Mouse (Mus musculus): Measurements from ENCODE around the gene Arid1b. TPM values are rescaled to one million over a fixed set of nuclear protein-coding genes. Genes with fewer than 3 reads are reported as not detected.

Arid1b gene
- polyA plus RNA-seq, 1 experiment from 2014 or later = 5.8 TPM

DNA sequence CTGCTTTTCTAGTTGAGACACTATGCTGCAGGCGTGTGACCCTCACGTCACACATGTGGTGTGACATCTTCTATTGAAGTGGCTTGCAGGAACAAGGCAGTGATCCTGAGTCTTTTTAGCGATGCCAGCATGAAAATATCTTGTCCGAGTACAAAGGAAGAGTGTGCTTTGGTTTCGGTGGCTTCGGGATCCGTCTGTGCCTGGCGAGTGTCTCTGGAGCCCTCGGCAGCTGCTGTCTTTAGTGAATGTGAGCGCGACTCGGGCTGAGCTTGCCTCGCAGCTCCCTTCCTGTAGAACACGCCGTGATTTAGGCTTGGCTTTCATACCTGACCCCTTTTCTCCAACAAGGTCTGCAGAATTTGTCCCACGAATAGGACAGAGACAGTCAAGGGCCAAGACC is 275.6 kb downstream of the Arid1b start:
- Histone ChIP-seq H3K4me2 (ENCODE audit: low read depth, low read length) (no peak overlapping the region), H3K36me3 (ENCODE audit: control insufficient read depth, insufficient read depth, low read length) (no peaks in the 10 kb centered on the region; the same call in 1 of the 2 replicates), H3K9ac (ENCODE audit: low read depth, low read length) (no peak overlapping the region), H3K4me3 (ENCODE audit: low read length) (no peak overlapping the region), H3K27me3 (replicated peaks; ENCODE audit: control insufficient read depth, insufficient read depth, low read length) (no peaks in the 10 kb centered on the region), H3K9me3 (ENCODE audit: control insufficient read depth, low read length) (no peaks in the 10 kb centered on the region), H3K4me1 (ENCODE audit: control insufficient read depth, insufficient read depth, low read length) (0 out of 2 replicates have a peak, but pooled peaks cover 3% of the 10 kb centered on the region), H3K27ac (ENCODE audit: low read length) (no peak overlapping the region)
- 85% methylated on average over 16 of the region's 16 CpGs for WGBS
- no peak for ATAC-seq

DNA sequence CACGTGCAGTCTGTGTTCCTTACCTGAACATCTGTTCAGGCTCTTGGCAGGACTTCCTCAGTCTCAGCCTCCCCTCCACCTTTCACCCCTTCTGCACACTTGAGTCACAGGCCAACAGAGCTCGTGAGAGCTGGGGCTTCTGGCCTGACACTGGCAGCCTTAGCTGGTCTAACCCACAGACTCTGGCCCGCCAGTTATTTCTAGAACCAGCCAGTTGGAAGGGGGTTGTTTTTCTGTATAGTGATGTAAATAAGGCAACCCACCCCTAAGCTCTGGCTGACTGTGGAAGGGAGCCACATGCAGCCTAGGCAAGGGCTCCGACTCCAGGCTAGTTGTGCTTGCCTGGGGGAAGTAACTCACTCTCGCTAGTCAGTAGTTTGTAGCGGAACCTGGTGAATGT is 276.7 kb downstream of the Arid1b start:
- 83% methylated on average over 6 of the region's 6 CpGs for WGBS
- no peak overlapping the region for H3K27ac ChIP-seq (ENCODE audit: low read length)
- no peak overlapping the region for H3K4me2 ChIP-seq (ENCODE audit: low read depth, low read length)
- peaks cover 10% of the 10 kb centered on the region; the same call in 1 of the 2 replicates for H3K4me1 ChIP-seq (ENCODE audit: control insufficient read depth, insufficient read depth, low read length)
- H3K9me3 ChIP-seq (ENCODE audit: control insufficient read depth, low read length) = no peaks in the 10 kb centered on the region
- H3K36me3 ChIP-seq (ENCODE audit: control insufficient read depth, insufficient read depth, low read length) = no peaks in the 10 kb centered on the region; the same call in 1 of the 2 replicates
- no peak overlapping the region for H3K4me3 ChIP-seq (ENCODE audit: low read length)
- ATAC-seq = no peak
- no peaks in the 10 kb centered on the region for H3K27me3 ChIP-seq (replicated peaks; ENCODE audit: control insufficient read depth, insufficient read depth, low read length)
- H3K9ac ChIP-seq (ENCODE audit: low read depth, low read length) = no peak overlapping the region

DNA sequence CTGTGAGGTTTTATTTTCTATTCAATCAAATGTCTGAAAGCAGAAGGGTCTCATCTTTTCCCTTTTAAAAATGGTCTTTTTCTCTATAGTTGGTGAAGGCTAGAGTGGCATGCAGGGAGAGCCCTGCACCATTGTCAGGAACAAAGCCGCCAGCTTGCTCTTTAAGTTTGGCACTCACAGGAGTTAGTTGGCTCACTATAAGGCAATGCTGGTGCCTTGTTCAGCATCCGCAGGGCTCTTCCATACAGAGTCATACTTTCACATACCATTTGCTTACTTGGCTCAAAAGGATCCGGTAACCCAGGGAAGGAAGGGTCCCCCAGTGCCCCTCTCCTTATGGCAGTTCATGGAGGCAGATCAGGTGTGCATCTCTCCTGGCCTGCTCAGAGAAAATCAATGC is 279.0 kb downstream of the Arid1b start:
- Histone ChIP-seq H3K9me3 (ENCODE audit: control insufficient read depth, low read length) (no peaks in the 10 kb centered on the region), H3K27ac (ENCODE audit: low read length) (no peak overlapping the region), H3K9ac (ENCODE audit: low read depth, low read length) (no peak overlapping the region), H3K4me2 (ENCODE audit: low read depth, low read length) (no peak overlapping the region), H3K4me1 (ENCODE audit: control insufficient read depth, insufficient read depth, low read length) (peaks cover 17% of the 10 kb centered on the region; the same call in 1 of the 2 replicates), H3K27me3 (replicated peaks; ENCODE audit: control insufficient read depth, insufficient read depth, low read length) (no peaks in the 10 kb centered on the region), H3K4me3 (ENCODE audit: low read length) (no peak overlapping the region), H3K36me3 (ENCODE audit: control insufficient read depth, insufficient read depth, low read length) (no peaks in the 10 kb centered on the region)
- 87% methylated on average over 3 of the region's 3 CpGs for WGBS
- no peak for ATAC-seq

DNA sequence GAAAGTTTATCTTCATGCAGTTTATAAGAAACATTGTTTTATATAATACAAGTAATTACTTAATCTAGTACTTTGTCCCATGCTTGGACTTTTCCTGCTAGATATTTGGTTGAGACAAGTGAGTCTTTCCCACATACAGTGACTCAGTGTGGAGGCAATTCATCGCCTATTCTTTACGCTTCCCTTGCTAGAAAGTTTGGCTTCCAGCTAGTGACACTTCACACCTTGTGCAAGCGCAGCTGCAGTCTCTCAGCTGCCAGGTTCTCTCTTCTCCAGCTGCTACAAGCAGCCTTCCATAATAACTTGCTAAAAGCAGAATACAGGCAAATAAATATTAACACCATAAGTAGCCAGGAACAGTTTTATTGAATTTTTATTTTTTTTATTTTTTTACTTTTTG is 279.6 kb downstream of the Arid1b start:
- Histone ChIP-seq H3K27ac (ENCODE audit: low read length) (no peak overlapping the region), H3K9me3 (ENCODE audit: control insufficient read depth, low read length) (no peaks in the 10 kb centered on the region), H3K9ac (ENCODE audit: low read depth, low read length) (no peak overlapping the region), H3K4me1 (ENCODE audit: control insufficient read depth, insufficient read depth, low read length) (peaks cover 20% of the 10 kb centered on the region; the same call in 1 of the 2 replicates), H3K4me3 (ENCODE audit: low read length) (no peak overlapping the region), H3K27me3 (replicated peaks; ENCODE audit: control insufficient read depth, insufficient read depth, low read length) (no peaks in the 10 kb centered on the region), H3K36me3 (ENCODE audit: control insufficient read depth, insufficient read depth, low read length) (no peaks in the 10 kb centered on the region), H3K4me2 (ENCODE audit: low read depth, low read length) (no peak overlapping the region)
- no peak for ATAC-seq
- 73% methylated on average over 3 of the region's 3 CpGs for WGBS

DNA sequence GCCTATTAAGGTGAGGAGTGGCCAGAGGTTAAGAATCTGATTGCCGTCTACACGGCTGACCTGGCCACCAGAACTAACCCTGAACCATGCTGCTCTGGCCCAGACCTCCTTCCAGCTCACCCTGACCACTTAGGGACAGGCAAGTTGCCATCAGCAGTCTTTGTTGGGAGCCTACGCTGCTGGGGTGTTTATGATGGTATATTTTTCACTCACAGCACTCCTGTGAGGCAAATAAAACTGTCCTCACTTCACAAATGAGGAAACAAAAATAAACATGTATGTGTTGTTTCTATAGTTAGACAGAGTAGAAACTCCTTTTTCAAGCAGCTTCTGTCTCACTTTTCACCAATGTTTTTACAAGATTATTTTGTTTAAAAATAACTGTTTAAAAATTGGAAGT is 280.3 kb downstream of the Arid1b start:
- H3K4me3 ChIP-seq (ENCODE audit: low read length) = no peak overlapping the region
- ATAC-seq = no peak
- no peak overlapping the region for H3K4me2 ChIP-seq (ENCODE audit: low read depth, low read length)
- no peak overlapping the region for H3K9ac ChIP-seq (ENCODE audit: low read depth, low read length)
- WGBS = 78% methylated on average over 3 of the region's 3 CpGs
- H3K27me3 ChIP-seq (replicated peaks; ENCODE audit: control insufficient read depth, insufficient read depth, low read length) = no peaks in the 10 kb centered on the region
- H3K27ac ChIP-seq (ENCODE audit: low read length) = no peak overlapping the region
- no peaks in the 10 kb centered on the region for H3K9me3 ChIP-seq (ENCODE audit: control insufficient read depth, low read length)
- H3K36me3 ChIP-seq (ENCODE audit: control insufficient read depth, insufficient read depth, low read length) = no peaks in the 10 kb centered on the region
- H3K4me1 ChIP-seq (ENCODE audit: control insufficient read depth, insufficient read depth, low read length) = peaks cover 20% of the 10 kb centered on the region; the same call in 1 of the 2 replicates

DNA sequence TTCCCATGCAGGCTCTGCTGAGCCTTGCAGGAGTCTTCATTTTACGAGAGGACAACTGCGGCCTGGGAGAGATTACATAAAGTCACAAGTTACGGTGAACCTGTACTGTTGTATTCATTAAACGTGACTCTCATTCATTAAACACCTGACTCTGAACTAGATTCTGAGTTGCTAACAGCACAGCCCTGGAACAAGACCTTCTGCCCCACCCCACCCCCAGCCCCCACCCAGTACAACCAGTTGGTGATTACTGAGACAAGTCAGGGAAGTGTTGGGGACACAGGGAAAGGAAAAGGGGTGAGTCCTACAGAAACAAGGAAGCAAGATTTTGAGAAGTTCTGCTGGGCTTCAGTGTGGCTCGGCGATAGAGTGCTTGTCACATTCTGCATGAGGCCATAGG is 281.6 kb downstream of the Arid1b start:
- H3K9me3 ChIP-seq (ENCODE audit: control insufficient read depth, low read length) = no peaks in the 10 kb centered on the region
- H3K4me3 ChIP-seq (ENCODE audit: low read length) = no peak overlapping the region
- no peak overlapping the region for H3K9ac ChIP-seq (ENCODE audit: low read depth, low read length)
- ATAC-seq = peak; percentile 75
- H3K4me1 ChIP-seq (ENCODE audit: control insufficient read depth, insufficient read depth, low read length) = peaks cover 20% of the 10 kb centered on the region; the same call in 1 of the 2 replicates
- 76% methylated on average over 6 of the region's 6 CpGs for WGBS
- peak overlapping the region; percentile 26 for H3K27ac ChIP-seq (ENCODE audit: low read length)
- H3K4me2 ChIP-seq (ENCODE audit: low read depth, low read length) = no peak overlapping the region
- no peaks in the 10 kb centered on the region for H3K36me3 ChIP-seq (ENCODE audit: control insufficient read depth, insufficient read depth, low read length)
- H3K27me3 ChIP-seq (replicated peaks; ENCODE audit: control insufficient read depth, insufficient read depth, low read length) = no peaks in the 10 kb centered on the region

DNA sequence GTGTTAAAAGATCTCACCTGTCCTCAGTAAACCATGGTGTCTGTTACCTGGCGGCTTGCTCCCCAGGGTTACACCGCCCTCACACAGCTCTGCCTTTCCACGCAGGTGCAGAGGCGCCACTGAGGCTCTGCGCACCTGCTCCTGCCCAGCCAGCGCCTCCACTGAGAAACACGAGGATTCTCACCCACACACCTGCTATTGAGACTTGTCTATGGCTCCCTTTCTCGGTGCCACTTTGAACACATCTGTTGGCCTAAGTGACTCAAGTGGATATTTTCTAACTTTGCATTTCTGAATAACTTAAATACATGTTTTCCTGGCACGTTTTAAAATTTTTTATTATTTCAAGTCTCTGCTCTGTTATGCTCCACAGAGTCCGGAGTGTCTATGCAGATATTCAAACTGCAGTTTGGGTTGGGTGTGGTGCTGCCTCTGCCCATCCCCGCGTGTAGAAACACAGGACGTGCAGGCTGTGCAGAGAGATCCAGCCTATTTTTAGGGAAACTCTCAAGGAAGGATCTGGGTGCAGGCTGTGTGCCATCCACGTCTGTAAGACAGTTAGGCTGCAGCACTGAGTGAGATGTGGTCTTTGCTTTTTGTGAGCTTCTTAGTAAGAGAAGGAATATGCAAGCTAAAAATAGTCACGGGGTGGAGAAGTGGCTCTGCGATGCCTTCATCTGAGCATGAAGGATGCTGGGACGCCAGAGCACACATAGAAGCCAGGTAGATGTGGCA is 283.2 kb downstream of the Arid1b start:
- no peaks in the 10 kb centered on the region for H3K9me3 ChIP-seq (ENCODE audit: control insufficient read depth, low read length)
- H3K27me3 ChIP-seq (replicated peaks; ENCODE audit: control insufficient read depth, insufficient read depth, low read length) = no peaks in the 10 kb centered on the region
- 86% methylated on average over 17 of the region's 17 CpGs for WGBS
- no peak overlapping the region for H3K4me2 ChIP-seq (ENCODE audit: low read depth, low read length)
- H3K27ac ChIP-seq (ENCODE audit: low read length) = no peak overlapping the region
- H3K9ac ChIP-seq (ENCODE audit: low read depth, low read length) = no peak overlapping the region
- peaks cover 20% of the 10 kb centered on the region; the same call in 1 of the 2 replicates for H3K4me1 ChIP-seq (ENCODE audit: control insufficient read depth, insufficient read depth, low read length)
- no peak overlapping the region for H3K4me3 ChIP-seq (ENCODE audit: low read length)
- no peaks in the 10 kb centered on the region for H3K36me3 ChIP-seq (ENCODE audit: control insufficient read depth, insufficient read depth, low read length)
- ATAC-seq = no peak

DNA sequence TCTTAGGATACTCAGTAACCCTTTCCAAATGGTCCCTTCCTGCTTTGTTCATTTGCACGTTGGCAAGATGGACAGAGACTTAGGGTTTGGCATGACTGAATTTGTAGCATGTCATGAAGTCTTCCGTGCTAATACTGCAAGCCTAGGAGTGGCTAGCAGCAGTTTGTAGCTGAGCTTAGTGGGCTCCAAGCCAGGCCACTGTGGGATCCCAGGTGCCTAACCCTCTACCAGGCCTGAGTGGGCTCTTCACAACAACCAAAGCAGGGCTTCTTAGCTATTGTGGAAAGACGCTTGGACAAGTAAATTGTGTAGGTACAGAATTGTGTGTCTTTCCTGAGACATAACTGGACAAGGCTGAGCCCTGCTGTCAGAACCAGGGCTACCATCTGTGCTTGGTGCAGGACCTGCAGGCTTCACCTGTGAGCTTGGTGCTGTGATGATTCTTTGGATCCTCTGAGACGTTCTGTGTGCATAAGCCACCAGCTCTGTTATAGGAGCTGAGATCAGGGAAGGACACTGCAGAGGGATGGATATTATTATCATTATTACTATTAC is 286.4 kb downstream of the Arid1b start:
- Histone ChIP-seq H3K9me3 (ENCODE audit: control insufficient read depth, low read length) (no peaks in the 10 kb centered on the region), H3K4me3 (ENCODE audit: low read length) (no peak overlapping the region), H3K4me1 (ENCODE audit: control insufficient read depth, insufficient read depth, low read length) (peaks cover 11% of the 10 kb centered on the region; the same call in 1 of the 2 replicates), H3K9ac (ENCODE audit: low read depth, low read length) (no peak overlapping the region), H3K27ac (ENCODE audit: low read length) (no peak overlapping the region), H3K36me3 (ENCODE audit: control insufficient read depth, insufficient read depth, low read length) (no peaks in the 10 kb centered on the region), H3K4me2 (ENCODE audit: low read depth, low read length) (no peak overlapping the region), H3K27me3 (replicated peaks; ENCODE audit: control insufficient read depth, insufficient read depth, low read length) (no peaks in the 10 kb centered on the region)
- WGBS = 74% methylated on average over 4 of the region's 4 CpGs
- no peak for ATAC-seq

DNA sequence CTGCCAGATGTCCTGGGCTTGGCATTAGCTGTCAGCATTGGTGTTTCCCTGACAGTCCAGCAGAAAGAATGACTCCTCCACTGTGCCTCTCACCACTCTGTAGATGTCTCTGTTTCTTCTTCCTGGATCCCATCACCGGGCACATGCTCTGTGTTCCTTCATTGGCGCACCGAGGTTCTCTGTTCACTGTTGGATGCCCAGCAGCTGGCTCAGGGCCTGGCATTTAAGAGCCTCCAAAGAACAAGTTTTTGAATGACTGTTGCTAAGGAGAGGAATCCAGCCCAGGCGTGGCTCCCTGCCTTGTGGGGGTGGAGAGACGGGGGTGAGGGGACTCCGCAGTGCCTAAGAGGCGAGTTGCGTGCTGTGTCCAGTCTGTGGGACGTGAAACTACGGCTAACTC is 290.7 kb downstream of the Arid1b start:
- no peak overlapping the region for H3K9ac ChIP-seq (ENCODE audit: low read depth, low read length)
- H3K27me3 ChIP-seq (replicated peaks; ENCODE audit: control insufficient read depth, insufficient read depth, low read length) = no peaks in the 10 kb centered on the region
- H3K9me3 ChIP-seq (ENCODE audit: control insufficient read depth, low read length) = no peaks in the 10 kb centered on the region
- H3K4me2 ChIP-seq (ENCODE audit: low read depth, low read length) = no peak overlapping the region
- no peak for ATAC-seq
- WGBS = 83% methylated on average over 10 of the region's 10 CpGs
- no peak overlapping the region for H3K27ac ChIP-seq (ENCODE audit: low read length)
- H3K4me3 ChIP-seq (ENCODE audit: low read length) = no peak overlapping the region
- no peaks in the 10 kb centered on the region for H3K36me3 ChIP-seq (ENCODE audit: control insufficient read depth, insufficient read depth, low read length)
- H3K4me1 ChIP-seq (ENCODE audit: control insufficient read depth, insufficient read depth, low read length) = peaks cover 18% of the 10 kb centered on the region

Data from intestine, embryonic 16.5 days (tissue).